Mouse (Mus musculus): ENCODE results near the gene Slc25a25. TPM values are rescaled to one million over a fixed set of nuclear protein-coding genes. Genes with fewer than 3 reads are reported as not detected.

The Slc25a25 gene
- polyA plus RNA-seq, 1 experiment = 7.3 TPM

DNA sequence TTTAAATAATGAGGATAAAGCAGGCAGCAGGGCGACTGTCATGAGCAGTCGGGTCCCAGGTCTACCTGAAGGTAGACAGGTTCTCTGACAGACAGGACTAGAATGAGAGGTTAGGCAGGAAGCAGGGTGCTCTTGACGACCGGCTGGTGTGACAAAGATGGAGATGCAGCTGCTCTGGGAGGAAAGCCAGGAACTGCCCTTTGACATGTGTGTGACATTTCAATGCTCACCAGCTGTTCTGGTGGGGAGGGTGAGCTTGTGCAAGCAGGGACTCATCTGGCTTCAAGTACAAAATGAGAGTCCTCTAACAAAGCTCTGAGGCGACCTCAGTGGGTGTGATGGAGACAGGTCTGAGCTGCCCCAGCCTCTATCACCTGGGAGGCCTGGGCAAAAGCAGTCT, 37.3 kb downstream of the Slc25a25 start:
- Histone ChIP-seq H3K36me3 (replicated peaks; ENCODE audit: low read length) (peaks cover 56% of the 10 kb centered on the region), H3K9me3 (no peaks in the 10 kb centered on the region), H3K4me3 (replicated peaks) (no peak overlapping the region), H3K4me1 (peaks cover 4% of the 10 kb centered on the region; the same call in 1 of the 2 replicates), H3K27me3 (replicated peaks) (peaks cover 4% of the 10 kb centered on the region)
- TF ChIP-seq FLI1 (IDR thresholded peaks at IDR 0.05; ENCODE audit: low read length) (no peak), GATA1 (IDR thresholded peaks at IDR 0.05; ENCODE audit: borderline replicate concordance, low read length) (no peak)

DNA sequence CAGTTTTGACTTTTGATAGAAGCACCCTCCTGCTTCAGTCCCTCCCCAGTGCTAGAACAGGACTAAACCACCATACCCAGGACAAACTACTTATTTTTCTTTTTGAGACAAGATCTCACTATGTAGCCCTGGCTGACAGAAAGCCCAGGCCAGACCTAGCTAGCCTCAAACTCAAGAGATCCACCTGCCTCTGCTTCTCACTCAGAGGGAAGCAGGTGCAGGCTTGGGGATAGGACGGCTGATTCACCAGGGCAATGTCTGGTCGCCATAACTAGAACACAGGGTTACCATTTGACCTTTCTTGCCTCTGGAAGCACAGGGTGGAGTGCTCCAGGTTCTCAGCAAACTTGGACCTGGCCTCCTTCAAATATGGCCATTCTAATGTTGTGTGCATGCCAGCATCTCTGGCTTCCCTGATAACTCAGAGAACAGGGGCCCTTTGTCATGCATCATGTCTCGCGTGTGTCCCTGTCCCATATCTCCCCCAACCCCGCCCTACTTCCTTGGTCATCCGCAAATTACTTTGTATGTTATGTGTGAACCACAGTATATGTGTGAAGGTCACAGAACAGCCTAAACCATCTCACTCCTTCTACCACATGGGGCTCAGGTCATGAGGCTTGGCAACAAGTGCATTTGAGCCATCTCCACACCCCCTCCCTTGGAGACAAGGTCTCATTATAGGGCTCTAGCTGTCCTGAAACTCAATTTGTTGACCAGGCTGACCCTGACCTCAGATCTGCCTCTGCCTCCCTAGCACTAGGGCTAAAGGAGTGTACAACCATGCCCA, 38.3 kb downstream of the Slc25a25 start:
- Histone ChIP-seq H3K36me3 (replicated peaks; ENCODE audit: low read length) (peaks cover 46% of the 10 kb centered on the region), H3K27me3 (replicated peaks) (peaks cover 10% of the 10 kb centered on the region), H3K4me1 (peaks cover 4% of the 10 kb centered on the region; the same call in 1 of the 2 replicates), H3K4me3 (replicated peaks) (no peak overlapping the region), H3K9me3 (peaks cover 3% of the 10 kb centered on the region; the same call in 1 of the 2 replicates)
- TF ChIP-seq FLI1 (IDR thresholded peaks at IDR 0.05; ENCODE audit: low read length) = no peak
- no peak for TF ChIP-seq GATA1 (IDR thresholded peaks at IDR 0.05; ENCODE audit: borderline replicate concordance, low read length)

DNA sequence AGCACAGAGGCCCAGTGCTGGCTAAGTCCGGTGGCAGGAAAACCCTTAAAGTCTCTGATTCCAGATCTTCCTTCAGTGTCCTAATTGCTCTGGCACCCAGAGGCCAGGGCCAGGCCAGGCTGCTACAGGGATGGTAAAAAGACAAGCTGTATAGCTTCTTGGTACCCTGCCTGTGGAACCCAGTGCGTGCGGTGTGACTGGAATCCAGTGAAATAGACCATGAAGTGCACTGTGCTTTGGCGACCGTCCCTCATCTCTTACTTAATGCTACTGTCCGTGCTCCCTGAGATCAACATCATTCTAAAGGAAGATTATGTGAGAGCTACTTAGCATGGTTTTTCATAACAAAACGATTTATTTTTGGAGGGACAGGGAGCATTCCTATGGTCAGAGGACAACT, 39.8 kb downstream of the Slc25a25 start:
- Histone ChIP-seq H3K9me3 (peaks cover 3% of the 10 kb centered on the region; the same call in 1 of the 2 replicates), H3K4me1 (peaks cover 4% of the 10 kb centered on the region; the same call in 1 of the 2 replicates), H3K4me3 (replicated peaks) (no peak overlapping the region), H3K36me3 (replicated peaks; ENCODE audit: low read length) (peaks cover 31% of the 10 kb centered on the region), H3K27me3 (replicated peaks) (peaks cover 21% of the 10 kb centered on the region)
- no peak for TF ChIP-seq FLI1 (IDR thresholded peaks at IDR 0.05; ENCODE audit: low read length)
- TF ChIP-seq GATA1 (IDR thresholded peaks at IDR 0.05; ENCODE audit: borderline replicate concordance, low read length) = no peak

DNA sequence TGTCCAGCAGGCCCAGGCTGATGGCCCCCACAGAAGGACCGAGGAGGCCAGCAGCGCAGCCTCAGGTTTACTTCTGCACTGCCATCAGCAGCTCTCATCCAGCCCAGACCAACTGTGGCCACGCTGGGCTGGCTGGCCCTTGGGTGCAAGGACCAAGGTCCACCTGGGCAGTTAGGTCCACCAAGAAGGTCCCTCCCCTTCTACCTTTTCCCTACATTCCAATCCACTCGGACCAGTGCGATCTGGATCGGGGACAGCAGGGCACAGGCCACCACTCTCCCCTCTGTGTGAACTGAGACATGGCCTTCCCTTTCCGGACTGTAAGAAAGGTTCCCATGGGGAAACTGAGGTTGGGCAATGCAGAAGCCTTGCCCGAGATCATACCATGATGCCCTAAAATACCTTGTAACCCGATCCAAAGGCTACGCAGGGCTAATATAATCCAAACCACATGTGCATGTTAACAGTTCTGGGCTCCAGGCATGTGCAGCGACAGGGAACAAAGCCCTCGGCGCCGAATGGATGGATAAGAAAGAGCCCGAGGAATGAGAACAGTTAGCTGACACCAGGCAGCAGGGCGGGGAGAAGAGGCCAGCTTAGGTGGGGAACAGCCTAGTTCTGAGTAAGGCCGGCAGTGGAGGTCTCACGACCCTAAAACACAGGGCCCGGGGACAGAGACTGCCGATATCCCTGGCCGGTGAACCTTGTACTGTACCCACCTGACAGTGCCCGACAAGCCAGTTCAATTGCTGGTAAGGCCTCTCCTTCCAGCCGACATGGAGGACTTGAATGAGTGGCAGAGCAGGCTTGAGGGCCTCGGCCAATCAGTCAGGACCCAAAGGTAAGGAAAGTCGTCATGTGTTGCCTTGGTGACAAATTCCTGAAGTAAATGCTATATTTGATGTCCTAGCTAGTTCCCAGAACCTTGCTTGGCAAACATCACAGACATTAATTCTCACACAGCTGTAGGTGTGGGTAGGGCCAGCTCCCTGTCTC, 42.5 kb downstream of the Slc25a25 start:
- Histone ChIP-seq H3K36me3 (replicated peaks; ENCODE audit: low read length) (peaks cover 4% of the 10 kb centered on the region), H3K27me3 (replicated peaks) (peaks cover 21% of the 10 kb centered on the region), H3K4me3 (replicated peaks) (no peak overlapping the region), H3K9me3 (peaks cover 3% of the 10 kb centered on the region; the same call in 1 of the 2 replicates), H3K4me1 (peaks cover 4% of the 10 kb centered on the region; the same call in 1 of the 2 replicates)
- TF ChIP-seq GATA1 (IDR thresholded peaks at IDR 0.05; ENCODE audit: borderline replicate concordance, low read length) (no peak), FLI1 (IDR thresholded peaks at IDR 0.05; ENCODE audit: low read length) (no peak)

DNA sequence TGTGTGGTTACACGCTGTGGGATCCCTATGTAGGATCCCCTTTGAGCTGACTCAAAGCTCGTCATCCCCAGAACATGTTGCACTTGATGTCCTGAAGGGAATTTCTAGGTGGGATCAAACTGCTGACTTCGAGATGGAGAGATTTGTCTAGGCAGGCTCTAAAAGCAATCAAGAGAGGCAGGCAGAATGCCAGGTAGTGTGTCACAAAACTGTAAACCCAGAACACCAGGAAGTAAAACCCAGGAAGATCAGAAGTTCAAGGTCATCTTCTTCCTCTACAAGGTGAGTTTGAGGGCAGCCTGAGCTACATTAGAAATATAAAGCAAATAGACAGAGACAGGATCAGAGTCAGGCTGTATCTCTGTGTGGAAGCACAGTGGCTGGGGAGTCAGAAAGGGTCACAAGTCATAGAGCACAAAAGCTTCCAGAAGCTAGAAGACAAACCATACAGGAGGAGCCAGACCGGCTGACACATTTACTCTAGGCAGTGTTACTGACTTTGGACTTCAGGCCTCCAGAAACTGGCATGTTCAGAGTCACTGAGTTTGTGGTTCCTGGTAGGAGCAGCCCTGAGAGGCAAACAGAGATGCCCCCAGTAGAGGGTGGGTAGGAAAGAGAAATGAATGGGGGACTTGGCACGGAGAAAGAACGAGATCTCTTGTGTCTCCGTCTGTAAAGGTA, 44.0 kb downstream of the Slc25a25 start:
- TF ChIP-seq FLI1 (IDR thresholded peaks at IDR 0.05; ENCODE audit: low read length) (no peak), GATA1 (IDR thresholded peaks at IDR 0.05; ENCODE audit: borderline replicate concordance, low read length) (no peak)
- Histone ChIP-seq H3K36me3 (replicated peaks; ENCODE audit: low read length) (peaks cover 10% of the 10 kb centered on the region), H3K9me3 (peaks cover 3% of the 10 kb centered on the region; the same call in 1 of the 2 replicates), H3K4me3 (replicated peaks) (no peak overlapping the region), H3K4me1 (no peaks in the 10 kb centered on the region), H3K27me3 (replicated peaks) (peaks cover 21% of the 10 kb centered on the region)

DNA sequence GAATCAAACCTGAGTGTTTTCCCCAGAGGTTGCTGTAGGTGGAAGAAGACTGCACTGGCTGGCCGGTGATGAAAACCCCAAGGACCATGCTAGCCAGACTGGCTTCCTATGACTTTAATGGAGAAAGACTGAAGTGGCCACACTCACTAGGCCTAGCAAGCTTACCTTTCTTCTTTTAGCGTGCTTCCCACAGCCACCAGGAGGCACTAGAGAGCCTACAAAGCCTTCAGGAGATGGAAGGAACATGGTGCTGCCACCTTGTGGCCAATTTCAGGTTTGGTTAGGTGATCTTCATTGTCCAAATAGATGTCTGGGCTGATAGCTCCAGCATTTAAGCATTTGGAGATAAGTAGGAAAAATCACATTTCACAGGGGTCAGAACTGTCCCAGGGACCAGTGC, 46.6 kb downstream of the Slc25a25 start:
- Histone ChIP-seq H3K9me3 (peaks cover 3% of the 10 kb centered on the region; the same call in 1 of the 2 replicates), H3K4me1 (no peaks in the 10 kb centered on the region), H3K4me3 (replicated peaks) (no peak overlapping the region), H3K27me3 (replicated peaks) (peaks cover 19% of the 10 kb centered on the region), H3K36me3 (replicated peaks; ENCODE audit: low read length) (peaks cover 35% of the 10 kb centered on the region)
- no peak for TF ChIP-seq GATA1 (IDR thresholded peaks at IDR 0.05; ENCODE audit: borderline replicate concordance, low read length)
- no peak for TF ChIP-seq FLI1 (IDR thresholded peaks at IDR 0.05; ENCODE audit: low read length)

DNA sequence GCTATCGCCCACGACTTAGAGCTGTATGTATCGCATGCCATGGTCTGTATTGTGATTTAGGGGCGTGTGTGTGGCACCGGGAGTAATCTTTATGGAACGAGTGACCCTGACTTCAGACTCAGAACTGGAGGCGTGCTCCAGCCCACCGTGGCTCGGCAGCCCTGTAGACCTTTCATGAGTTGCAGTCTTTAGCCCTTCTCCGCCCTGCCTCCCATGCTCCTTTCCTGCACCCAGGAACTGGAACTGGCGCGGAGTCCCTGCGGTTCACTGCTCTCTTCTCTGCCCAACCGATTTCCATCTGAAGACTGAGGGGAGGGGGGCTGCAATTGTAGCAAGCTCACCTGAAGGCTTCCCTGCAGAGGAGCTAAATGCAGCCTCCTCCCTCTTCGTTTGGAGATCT, 54.5 kb downstream of the Slc25a25 start:
- peaks cover 39% of the 10 kb centered on the region for H3K36me3 ChIP-seq (replicated peaks; ENCODE audit: low read length)
- peaks cover 35% of the 10 kb centered on the region for H3K4me1 ChIP-seq
- H3K9me3 ChIP-seq = no peaks in the 10 kb centered on the region
- peaks cover 10% of the 10 kb centered on the region for H3K27me3 ChIP-seq (replicated peaks)
- no peak for TF ChIP-seq GATA1 (IDR thresholded peaks at IDR 0.05; ENCODE audit: borderline replicate concordance, low read length)
- TF ChIP-seq FLI1 (IDR thresholded peaks at IDR 0.05; ENCODE audit: low read length) = no peak
- peak overlapping the region; percentile 99 for H3K4me3 ChIP-seq (replicated peaks)

DNA sequence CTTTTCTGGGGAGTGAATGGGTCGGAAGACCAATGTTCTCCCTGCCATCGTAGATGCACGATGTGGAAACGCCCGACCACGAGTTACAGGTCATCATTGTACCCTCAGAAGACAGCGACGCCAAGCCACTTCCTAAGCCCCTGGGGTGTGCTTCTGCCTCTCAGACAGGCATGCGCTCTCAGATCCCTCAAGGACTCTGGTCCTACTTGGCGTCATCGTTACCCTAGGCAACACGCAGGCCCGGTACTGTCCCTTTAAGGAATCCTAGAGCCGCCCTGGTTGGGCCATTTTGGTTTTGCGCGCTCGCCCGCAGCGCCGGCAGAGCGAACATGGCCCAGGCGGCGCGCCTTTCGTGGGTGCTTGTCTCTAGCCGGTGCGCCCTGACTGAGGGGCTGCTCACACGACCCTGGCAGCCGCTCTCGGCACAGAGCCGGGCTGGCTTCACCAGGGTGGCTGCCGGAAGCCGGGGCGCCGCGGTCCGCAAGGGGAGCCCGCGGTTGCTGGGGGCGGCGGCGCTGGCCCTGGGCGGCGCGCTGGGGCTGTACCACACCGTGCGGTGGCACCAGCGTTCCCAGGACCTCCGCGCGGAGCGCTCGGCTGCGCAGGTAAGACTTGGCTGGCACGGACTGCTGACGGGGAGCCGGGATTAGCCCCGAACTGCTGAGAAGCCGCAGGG, 55.2 kb downstream of the Slc25a25 start:
- Histone ChIP-seq H3K36me3 (replicated peaks; ENCODE audit: low read length) (peaks cover 33% of the 10 kb centered on the region), H3K4me3 (replicated peaks) (peak overlapping the region; percentile 99), H3K9me3 (no peaks in the 10 kb centered on the region), H3K4me1 (peaks cover 35% of the 10 kb centered on the region), H3K27me3 (replicated peaks) (peaks cover 14% of the 10 kb centered on the region)
- TF ChIP-seq FLI1 (IDR thresholded peaks at IDR 0.05; ENCODE audit: low read length) = no peak
- no peak for TF ChIP-seq GATA1 (IDR thresholded peaks at IDR 0.05; ENCODE audit: borderline replicate concordance, low read length)

Measured in megakaryocyte, embryonic 14.5 days (primary cell).